Mouse (Mus musculus) kidney, embryonic 16.5 days (tissue): Measurements from ENCODE around the gene Scly. TPM values are rescaled to one million over a fixed set of nuclear protein-coding genes. Genes with fewer than 3 reads are reported as not detected.
A peak's percentile ranks its signal among the peaks of the same experiment; 100 is the strongest.

Experiments
- ATAC-seq: fragments of 200-750 bp; cut with Nextera tagmentation; 2 replicates; pipeline ENCODE4 v1.8.0; 2017; ENCODE audit warnings: moderate TSS enrichment; ENCODE audit not compliant: low FRiP score, low TSS enrichment
- H3K27ac ChIP-seq: fragments of 300-500 bp; sonication (generic); 2 replicates; pipeline ENCODE4 v1.5.1; 2014; ENCODE audit warnings: low read length
- H3K27me3 ChIP-seq: fragments of 300-500 bp; sonication (generic); 2 replicates; pipeline ENCODE4 v1.6.1; 2014; ENCODE audit warnings: low read length, control low read depth, mixed read lengths; ENCODE audit not compliant: insufficient read depth
- H3K36me3 ChIP-seq: fragments of 300-500 bp; sonication (generic); 2 replicates; pipeline ENCODE4 v1.6.1; 2014; ENCODE audit warnings: low read length, control low read depth, mixed read lengths; ENCODE audit not compliant: insufficient read depth
- H3K4me1 ChIP-seq: fragments of 300-500 bp; sonication (generic); 2 replicates; pipeline ENCODE4 v1.6.1; 2014; ENCODE audit warnings: low read length, control low read depth, mixed read lengths; ENCODE audit not compliant: insufficient read depth
- H3K4me2 ChIP-seq: fragments of 300-500 bp; sonication (generic); replicated peaks from 2 replicates; pipeline ENCODE4 v1.6.1; 2014; ENCODE audit warnings: low read depth, low read length
- H3K4me3 ChIP-seq: fragments of 300-500 bp; sonication (generic); 2 replicates; pipeline ENCODE4 v1.5.1; 2014; ENCODE audit warnings: mild to moderate bottlenecking, low read length
- H3K9ac ChIP-seq: fragments of 300-500 bp; sonication (generic); replicated peaks from 2 replicates; pipeline ENCODE4 v1.6.1; 2014; ENCODE audit warnings: low read length
- H3K9me3 ChIP-seq: fragments of 300-500 bp; sonication (generic); 2 replicates; pipeline ENCODE4 v1.6.1; 2016; ENCODE audit warnings: low read length, control low read depth
- WGBS: fragments of 180-500 bp; shearing (Covaris S2); extraction: QIAGEN DNeasy Blood & Tissue Kit; methylation state at CpG from one replicate; pipeline ENCODE4 v1.1.7; 2014; 5-methylcytosine and 5-hydroxymethylcytosine counted together
- polyA plus RNA-seq: library from polyadenylated mRNA; unstranded; fragments of >200 nt; fragmentation: Nextera tagmentation; extraction: Ambion mirVana; gene quantifications from 2 replicates; pipeline ENCODE4 v1.2.1, GENCODE M21; 2015

Gene Scly
- polyA plus RNA-seq = 29.7 and 33.2 TPM in 2 replicates

- Histone ChIP-seq H3K4me2 (peak within 1 kb of the TSS; percentile 64), H3K4me1 (peaks cover 33% of the 10 kb centered on the region), H3K4me3 (peak within 1 kb of the TSS; percentile 84), H3K27me3 (no peaks in the 10 kb centered on the region), H3K27ac (0 out of 2 replicates have a peak within 1 kb of the TSS, but pooled peaks have one; percentile 13), H3K9ac (peak within 1 kb of the TSS; percentile 81), H3K9me3 (no peaks in the 10 kb centered on the region), H3K36me3 (no peaks in the 10 kb centered on the region)
- under 1% methylated on average over 65 of the region's 65 CpGs for WGBS
- ATAC-seq = peak; percentile 99
These were observed at the start of gene Scly for GRCm38 (mm10) chr1:91297799-91298744. TSS of gene Scly (plus strand) at chr1:91298338.

GRCm38 (mm10) chr1:91248970-91249369 lies 49.2 kb upstream of the Scly start:
- peak overlapping the region; percentile 78 for H3K4me2 ChIP-seq

GRCm38 (mm10) chr1:91249564-91250414 lies 48.3 kb upstream of the Scly start, which contains the start of gene Ube2f:
TSS of gene Ube2f (plus strand) at chr1:91250304.
- Histone ChIP-seq H3K9me3 (no peaks in the 10 kb centered on the region), H3K9ac (peak within 1 kb of the TSS; percentile 95), H3K4me3 (peak within 1 kb of the TSS; percentile 95), H3K4me2 (peak within 1 kb of the TSS; percentile 82), H3K36me3 (0 out of 2 replicates have a peak, but pooled peaks cover 3% of the 10 kb centered on the region), H3K27me3 (no peaks in the 10 kb centered on the region), H3K4me1 (peaks cover 18% of the 10 kb centered on the region), H3K27ac (peak within 1 kb of the TSS; percentile 87)
- ATAC-seq = peak; percentile 99
- WGBS = under 1% methylated on average over 43 of the region's 43 CpGs

More at GRCm38 (mm10) chr1:91248970-91249369, 49.2 kb upstream of the Scly start:
- Histone ChIP-seq H3K9ac (peak overlapping the region; percentile 79; the same call in 1 of the 2 replicates), H3K27me3 (no peaks in the 10 kb centered on the region), H3K4me3 (no peak overlapping the region), H3K36me3 (no peaks in the 10 kb centered on the region), H3K9me3 (no peaks in the 10 kb centered on the region), H3K27ac (no peak overlapping the region), H3K4me1 (peaks cover 18% of the 10 kb centered on the region)
- 48% methylated on average over 4 of the region's 4 CpGs for WGBS
- ATAC-seq = no peak

GRCm38 (mm10) chr1:91250415-91251147 lies 47.6 kb upstream of the Scly start:
- H3K27me3 ChIP-seq = no peaks in the 10 kb centered on the region
- ATAC-seq = peak; percentile 58
- H3K36me3 ChIP-seq = 0 out of 2 replicates have a peak, but pooled peaks cover 3% of the 10 kb centered on the region
- H3K4me1 ChIP-seq = peaks cover 18% of the 10 kb centered on the region
- peak overlapping the region; percentile 75 for H3K27ac ChIP-seq
- H3K9me3 ChIP-seq = no peaks in the 10 kb centered on the region
- peak overlapping the region; percentile 95 for H3K9ac ChIP-seq
- peak overlapping the region; percentile 95 for H3K4me3 ChIP-seq
- under 1% methylated on average over 57 of the region's 70 CpGs for WGBS
- peak overlapping the region; percentile 82 for H3K4me2 ChIP-seq

GRCm38 (mm10) chr1:91251148-91251650 lies 46.9 kb upstream of the Scly start:
- Histone ChIP-seq H3K9me3 (no peaks in the 10 kb centered on the region), H3K27ac (0 out of 2 replicates have a peak overlapping the region, but pooled peaks have one; percentile 2), H3K27me3 (no peaks in the 10 kb centered on the region), H3K36me3 (0 out of 2 replicates have a peak, but pooled peaks cover 3% of the 10 kb centered on the region), H3K4me2 (peak overlapping the region; percentile 82), H3K4me1 (peaks cover 18% of the 10 kb centered on the region), H3K9ac (peak overlapping the region; percentile 95), H3K4me3 (peak overlapping the region; percentile 95)
- 39% methylated on average over 5 of the region's 5 CpGs for WGBS
- no peak for ATAC-seq

- no peak; the same call in 1 of the 2 replicates for ATAC-seq
- Histone ChIP-seq H3K4me1 (peaks cover 18% of the 10 kb centered on the region), H3K36me3 (0 out of 2 replicates have a peak, but pooled peaks cover 3% of the 10 kb centered on the region), H3K4me3 (no peak overlapping the region), H3K9me3 (no peaks in the 10 kb centered on the region), H3K4me2 (no peak overlapping the region), H3K27ac (no peak overlapping the region), H3K27me3 (no peaks in the 10 kb centered on the region), H3K9ac (no peak overlapping the region)
- WGBS = 61% methylated on average over 8 of the region's 8 CpGs
These were observed 46.2 kb upstream of the Scly start for GRCm38 (mm10) chr1:91251927-91252326.

GRCm38 (mm10) chr1:91257918-91258317 lies 40.2 kb upstream of the Scly start:
- no peak for ATAC-seq
- H3K9me3 ChIP-seq = no peaks in the 10 kb centered on the region
- H3K36me3 ChIP-seq = 0 out of 2 replicates have a peak, but pooled peaks cover 3% of the 10 kb centered on the region
- H3K4me1 ChIP-seq = no peaks in the 10 kb centered on the region
- H3K27me3 ChIP-seq = no peaks in the 10 kb centered on the region
- no peak overlapping the region for H3K4me3 ChIP-seq
- H3K27ac ChIP-seq = no peak overlapping the region
- no peak overlapping the region for H3K4me2 ChIP-seq
- no peak overlapping the region for H3K9ac ChIP-seq

- Histone ChIP-seq H3K4me3 (no peak overlapping the region), H3K4me2 (no peak overlapping the region), H3K36me3 (no peaks in the 10 kb centered on the region), H3K4me1 (no peaks in the 10 kb centered on the region), H3K27me3 (no peaks in the 10 kb centered on the region), H3K9ac (no peak overlapping the region), H3K27ac (no peak overlapping the region), H3K9me3 (no peaks in the 10 kb centered on the region)
- no peak for ATAC-seq
- WGBS = 90% methylated on average over 5 of the region's 5 CpGs
These were observed 38.3 kb upstream of the Scly start for GRCm38 (mm10) chr1:91259794-91260193.

- no peaks in the 10 kb centered on the region for H3K4me1 ChIP-seq
- no peak overlapping the region for H3K4me3 ChIP-seq
- peaks cover 9% of the 10 kb centered on the region; the same call in 1 of the 2 replicates for H3K36me3 ChIP-seq
- no peak overlapping the region for H3K27ac ChIP-seq
- H3K9ac ChIP-seq = no peak overlapping the region
- no peaks in the 10 kb centered on the region for H3K9me3 ChIP-seq
- no peak overlapping the region for H3K4me2 ChIP-seq
- WGBS = 89% methylated on average over 7 of the region's 7 CpGs
- H3K27me3 ChIP-seq = no peaks in the 10 kb centered on the region
- ATAC-seq = no peak
These were observed 35.6 kb upstream of the Scly start for GRCm38 (mm10) chr1:91262508-91262907.
